Mouse (Mus musculus): ENCODE data around the gene Neu3. TPM values are rescaled to one million over a fixed set of nuclear protein-coding genes. Genes with fewer than 3 reads are reported as not detected.

The Neu3 gene
- total and polyA plus RNA-seq, 3 experiments = 3.1 to 3.5 TPM; not detected in 1

GRCm38 (mm10) chr7:99863362-99863761 is 35.1 kb upstream of the Neu3 start, which contains the start of gene Spcs2:
Gene Spcs2 (minus strand): TSS chr7:99863462.
- no peak within 1 kb of the TSS for H3K27ac ChIP-seq (ENCODE audit: control insufficient read depth, low read depth, low read length)
- H3K27me3 ChIP-seq (ENCODE audit: control insufficient read depth in 1 of 2, insufficient read depth in 2 of 2, low read length in 2 of 2) = no peaks in the 10 kb centered on the region
- H3K9ac ChIP-seq (ENCODE audit: control insufficient read depth, low read depth, low read length, poor library complexity, severe bottlenecking) = no peak within 1 kb of the TSS
- peaks cover 13 to 22% of the 10 kb centered on the region in 2 experiments for H3K4me1 ChIP-seq (ENCODE audit: control insufficient read depth in 1 of 2, insufficient read depth in 2 of 2, low read length in 2 of 2)
- no peak for DNase-seq (ENCODE audit: low read depth, low spot score)
- H3K36me3 ChIP-seq (ENCODE audit: control insufficient read depth in 1 of 2, insufficient read depth in 2 of 2, low read length in 2 of 2) = peaks cover 0 to 16% of the 10 kb centered on the region in 2 experiments; a peak in 2 of 4 replicates
- H3K79me2 ChIP-seq (ENCODE audit: control insufficient read depth, insufficient read depth, low read length, poor library complexity) = peaks cover 3% of the 10 kb centered on the region
- H3K4me3 ChIP-seq (ENCODE audit: control insufficient read depth in 1 of 2, insufficient read depth in 1 of 2, low read depth in 2 of 2, low read length in 2 of 2) = no peak within 1 kb of the TSS
- no peak for TF ChIP-seq USF2 (IDR thresholded peaks at IDR 0.05; ENCODE audit: borderline replicate concordance in 1 of 2, insufficient read depth in 1 of 2, low read depth in 1 of 2, low read length in 2 of 2)
- TF ChIP-seq JUND (IDR thresholded peaks at IDR 0.05; ENCODE audit: low read depth, low read length) = no peak
- TF ChIP-seq UBTF (IDR thresholded peaks at IDR 0.05; ENCODE audit: borderline replicate concordance, insufficient read depth, low read depth, low read length) = no peak
- no peak for TF ChIP-seq MYB (IDR thresholded peaks at IDR 0.05; ENCODE audit: low read depth, low read length)
- TF ChIP-seq CHD2 (IDR thresholded peaks at IDR 0.05; ENCODE audit: low read length) = no peak
- no peak for TF ChIP-seq POLR2A (IDR thresholded peaks at IDR 0.05; ENCODE audit: control insufficient read depth in 1 of 2, insufficient read depth in 1 of 2, low read depth in 1 of 2, low read length in 2 of 2, poor library complexity in 1 of 2)
- no peak for TF ChIP-seq MEF2A (IDR thresholded peaks at IDR 0.05; ENCODE audit: extremely low read depth, insufficient replicate concordance, low read depth, low read length, poor library complexity, severe bottlenecking)
- no peak for TF ChIP-seq BHLHE40 (IDR thresholded peaks at IDR 0.05; ENCODE audit: borderline replicate concordance, low read depth, low read length)
- TF ChIP-seq CHD1 (IDR thresholded peaks at IDR 0.05; ENCODE audit: low read depth, low read length) = no peak
- TF ChIP-seq NRF1 (IDR thresholded peaks at IDR 0.05; ENCODE audit: insufficient read depth, low read depth, low read length, poor library complexity, severe bottlenecking) = no peak
- no peak for TF ChIP-seq ZNF384 (IDR thresholded peaks at IDR 0.05; ENCODE audit: low read depth, low read length)
- TF ChIP-seq MAX (IDR thresholded peaks at IDR 0.05; ENCODE audit: low read length) = no peak
- TF ChIP-seq POLR2AphosphoS5 (IDR thresholded peaks at IDR 0.05; ENCODE audit: borderline replicate concordance, low read depth, low read length) = no peak
- TF ChIP-seq ZC3H11A (IDR thresholded peaks at IDR 0.05; ENCODE audit: low read depth, low read length) = no peak
- no peaks in the 10 kb centered on the region for H3K9me3 ChIP-seq (replicated peaks; ENCODE audit: insufficient read depth, low read length)

DNA sequence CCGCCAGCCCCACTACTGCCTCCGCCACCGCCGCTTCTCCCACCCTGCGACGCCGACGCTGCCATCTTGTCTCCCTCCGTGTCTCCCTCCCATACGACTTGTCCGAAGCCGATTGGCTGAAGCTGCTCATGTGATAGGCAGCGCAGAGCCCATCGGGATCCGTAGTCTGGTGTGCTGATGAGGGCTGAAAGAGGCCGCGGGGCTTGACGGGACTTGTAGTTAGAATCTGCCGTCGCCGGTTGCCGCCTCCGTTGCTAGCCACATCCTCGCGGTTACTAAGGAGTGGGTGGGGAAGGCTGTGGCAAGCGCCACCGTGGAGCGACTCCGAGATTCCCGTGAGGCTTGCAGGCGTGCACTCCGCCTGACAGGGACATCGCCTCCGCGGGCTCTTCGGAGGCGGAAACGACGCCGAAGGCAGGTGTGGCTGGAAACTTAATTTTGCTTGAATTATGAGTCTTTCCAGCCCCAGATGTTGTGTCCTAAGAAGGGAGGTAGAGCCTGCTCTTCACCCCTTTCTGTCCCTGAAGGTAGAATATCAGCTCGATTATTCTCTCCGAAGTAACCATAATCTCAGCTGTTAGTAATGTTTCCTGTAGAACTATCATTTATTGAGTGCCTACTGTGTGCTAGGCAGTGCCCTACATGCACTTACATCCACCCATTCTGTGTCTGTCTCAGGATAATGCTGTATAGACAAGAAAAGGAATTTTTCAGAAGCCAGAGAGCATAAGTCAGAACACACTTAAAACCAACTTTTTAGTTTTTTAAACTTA is 30.8 kb upstream of the Neu3 start, which contains the start of gene Xrra1:
Gene Xrra1, plus strand, starts transcription at position 304 of the 773 bp plus-strand sequence.
- Histone ChIP-seq H3K4me1 (ENCODE audit: control insufficient read depth in 1 of 2, insufficient read depth in 2 of 2, low read length in 2 of 2) (peaks cover 12 to 14% of the 10 kb centered on the region in 2 experiments), H3K27ac (ENCODE audit: control insufficient read depth, low read depth, low read length) (peak within 1 kb of the TSS; percentile 65), H3K36me3 (ENCODE audit: control insufficient read depth in 1 of 2, insufficient read depth in 2 of 2, low read length in 2 of 2) (peaks cover 13 to 16% of the 10 kb centered on the region in 2 experiments), H3K4me3 (ENCODE audit: control insufficient read depth in 1 of 2, insufficient read depth in 1 of 2, low read depth in 2 of 2, low read length in 2 of 2) (peak within 1 kb of the TSS; percentile 88 to 95), H3K79me2 (ENCODE audit: control insufficient read depth, insufficient read depth, low read length, poor library complexity) (peaks cover 25% of the 10 kb centered on the region), H3K27me3 (ENCODE audit: control insufficient read depth in 1 of 2, insufficient read depth in 2 of 2, low read length in 2 of 2) (no peaks in the 10 kb centered on the region), H3K9ac (ENCODE audit: control insufficient read depth, low read depth, low read length, poor library complexity, severe bottlenecking) (peak within 1 kb of the TSS; percentile 97), H3K9me3 (replicated peaks; ENCODE audit: insufficient read depth, low read length) (no peaks in the 10 kb centered on the region)
- DNase-seq (ENCODE audit: low read depth, low spot score) = peak; percentile 99
- TF ChIP-seq GABPA (IDR thresholded peaks at IDR 0.05; ENCODE audit: low read depth, low read length) (no peak), SIN3A (IDR thresholded peaks at IDR 0.05; ENCODE audit: low read length) (peak; percentile 95), MAFK (IDR thresholded peaks at IDR 0.05; ENCODE audit: borderline replicate concordance, low read depth, low read length) (no peak), MEF2A (IDR thresholded peaks at IDR 0.05; ENCODE audit: extremely low read depth, insufficient replicate concordance, low read depth, low read length, poor library complexity, severe bottlenecking) (no peak), POLR2AphosphoS2 (IDR thresholded peaks at IDR 0.05; ENCODE audit: low read length) (peak; percentile 91; the same call in 1 of the 2 replicates), ZKSCAN1 (IDR thresholded peaks at IDR 0.05; ENCODE audit: low read depth, low read length) (peak; percentile 87), SMC3 (IDR thresholded peaks at IDR 0.05; ENCODE audit: low read depth, low read length) (no peak), NRF1 (IDR thresholded peaks at IDR 0.05; ENCODE audit: insufficient read depth, low read depth, low read length, poor library complexity, severe bottlenecking) (peak; percentile 45; the same call in 1 of the 2 replicates), MXI1 (IDR thresholded peaks at IDR 0.05; ENCODE audit: low read depth, low read length) (peak; percentile 49), USF2 (IDR thresholded peaks at IDR 0.05; ENCODE audit: borderline replicate concordance in 1 of 2, insufficient read depth in 1 of 2, low read depth in 1 of 2, low read length in 2 of 2) (peak; percentile 76 to 94), TBP (IDR thresholded peaks at IDR 0.05; ENCODE audit: low read depth, low read length) (peak; percentile 78), NELFE (IDR thresholded peaks at IDR 0.05; ENCODE audit: low read depth, low read length) (peak; percentile 89), BHLHE40 (IDR thresholded peaks at IDR 0.05; ENCODE audit: borderline replicate concordance, low read depth, low read length) (no peak), UBTF (IDR thresholded peaks at IDR 0.05; ENCODE audit: borderline replicate concordance, insufficient read depth, low read depth, low read length) (no peak), TAL1 (IDR thresholded peaks at IDR 0.05; ENCODE audit: low read length) (no peak), TCF12 (IDR thresholded peaks at IDR 0.05; ENCODE audit: low read depth, low read length) (peak; percentile 67), ETS1 (IDR thresholded peaks at IDR 0.05; ENCODE audit: low read depth, low read length) (no peak), RCOR1 (IDR thresholded peaks at IDR 0.05; ENCODE audit: low read depth, low read length) (no peak), USF1 (IDR thresholded peaks at IDR 0.05; ENCODE audit: low read depth, low read length) (peak; percentile 99)
